Mouse (Mus musculus): Measurements from ENCODE around the gene Muc13.

- TF ChIP-seq EP300 (optimal IDR thresholded peaks at IDR 0.05) (no peak), CTCF (IDR thresholded peaks at IDR 0.05; ENCODE audit: low read depth) (no peak)
These were observed 48.4 kb upstream of the Muc13 start for GRCm38 (mm10) chr16:33745457-33745856.
